Mouse (Mus musculus): ENCODE measurements around the gene Borcs8. TPM values are rescaled to one million over a fixed set of nuclear protein-coding genes. Genes with fewer than 3 reads are reported as not detected.
A peak's percentile ranks its signal among the peaks of the same experiment; 100 is the strongest.

Borcs8 gene
- polyA plus RNA-seq, 1 experiment from 2014 or later = 49.0 TPM

DNA sequence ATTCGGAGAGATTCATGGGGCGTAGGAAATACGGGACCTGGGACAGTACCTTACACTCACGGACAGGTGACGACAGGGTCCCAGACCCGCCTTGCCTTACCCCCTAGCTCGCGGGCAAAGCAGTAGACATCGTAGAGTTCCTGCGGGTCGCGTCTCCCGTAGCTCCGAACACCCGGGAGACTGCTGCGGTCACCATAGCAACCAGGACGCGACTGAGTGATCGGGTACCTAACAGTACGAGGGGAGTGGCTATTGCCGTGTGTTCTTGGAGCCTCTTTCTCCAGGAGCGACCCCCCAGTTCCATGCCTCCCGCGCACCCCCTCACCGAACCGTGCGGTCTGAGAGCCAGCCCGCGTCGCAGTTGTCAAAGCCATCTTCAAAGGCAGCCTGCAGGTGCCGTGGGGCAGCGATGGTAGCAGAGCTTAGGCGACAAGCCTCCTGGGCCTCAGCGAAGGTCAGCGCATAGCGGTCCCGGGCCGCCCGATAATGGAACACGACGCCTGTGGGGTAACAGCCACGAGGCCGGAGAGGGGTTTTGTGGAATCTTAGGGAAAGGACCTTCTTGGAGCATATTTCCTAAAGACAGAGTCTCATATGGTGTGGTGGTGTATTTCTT is 26.8 kb upstream of the Borcs8 start:
- H3K27ac ChIP-seq (ENCODE audit: low read depth, low read length) = no peak overlapping the region
- no peaks in the 10 kb centered on the region; the same call in 1 of the 2 replicates for H3K9me3 ChIP-seq (ENCODE audit: control insufficient read depth, low read length)
- H3K9ac ChIP-seq (ENCODE audit: low read depth, low read length) = no peak overlapping the region
- peak; percentile 39; the same call in 1 of the 2 replicates for ATAC-seq (ENCODE audit: low FRiP score)
- H3K4me2 ChIP-seq (replicated peaks; ENCODE audit: low read depth, low read length) = peak overlapping the region; percentile 5; the same call in 1 of the 2 replicates
- H3K27me3 ChIP-seq (ENCODE audit: control insufficient read depth, insufficient read depth, low read length) = peaks cover 49% of the 10 kb centered on the region
- H3K4me3 ChIP-seq (ENCODE audit: low read depth, low read length) = peak overlapping the region; percentile 6; the same call in 1 of the 2 replicates
- peaks cover 3% of the 10 kb centered on the region for H3K4me1 ChIP-seq (replicated peaks; ENCODE audit: control insufficient read depth, insufficient read depth, low read length)
- H3K36me3 ChIP-seq (ENCODE audit: control insufficient read depth, insufficient read depth, low read length) = peaks cover 13% of the 10 kb centered on the region
- 6% methylated on average over 43 of the region's 43 CpGs for WGBS
- peak; percentile 63 for DNase-seq (ENCODE audit: low spot score)

DNA sequence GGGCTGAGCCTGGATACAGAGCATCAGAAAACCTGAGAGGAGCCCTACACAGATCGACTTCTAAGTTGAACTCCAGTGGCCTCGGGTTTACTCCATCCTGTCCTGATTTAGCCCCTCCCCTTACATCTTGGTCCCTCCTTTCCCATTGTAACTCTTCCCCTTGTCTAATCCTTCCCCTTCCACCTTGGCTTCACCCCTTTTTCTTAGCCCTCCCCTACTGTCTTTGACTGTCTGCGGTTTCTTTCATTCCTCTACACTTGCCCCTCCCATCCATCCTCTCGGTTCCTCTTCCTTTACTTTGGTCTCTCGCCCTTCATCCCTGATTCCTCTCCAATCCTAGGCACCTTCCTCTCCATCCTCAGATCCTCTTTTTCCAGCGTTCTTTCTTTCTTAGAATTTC is 24.8 kb upstream of the Borcs8 start:
- DNase-seq (ENCODE audit: low spot score) (no peak), ATAC-seq (ENCODE audit: low FRiP score) (no peak)
- Histone ChIP-seq H3K36me3 (ENCODE audit: control insufficient read depth, insufficient read depth, low read length) (peaks cover 10% of the 10 kb centered on the region), H3K4me2 (replicated peaks; ENCODE audit: low read depth, low read length) (no peak overlapping the region), H3K9me3 (ENCODE audit: control insufficient read depth, low read length) (no peaks in the 10 kb centered on the region; the same call in 1 of the 2 replicates), H3K27me3 (ENCODE audit: control insufficient read depth, insufficient read depth, low read length) (peaks cover 49% of the 10 kb centered on the region), H3K4me1 (replicated peaks; ENCODE audit: control insufficient read depth, insufficient read depth, low read length) (peaks cover 4% of the 10 kb centered on the region), H3K4me3 (ENCODE audit: low read depth, low read length) (no peak overlapping the region), H3K27ac (ENCODE audit: low read depth, low read length) (no peak overlapping the region), H3K9ac (ENCODE audit: low read depth, low read length) (no peak overlapping the region)
- 23% methylated on average over 6 of the region's 6 CpGs for WGBS

DNA sequence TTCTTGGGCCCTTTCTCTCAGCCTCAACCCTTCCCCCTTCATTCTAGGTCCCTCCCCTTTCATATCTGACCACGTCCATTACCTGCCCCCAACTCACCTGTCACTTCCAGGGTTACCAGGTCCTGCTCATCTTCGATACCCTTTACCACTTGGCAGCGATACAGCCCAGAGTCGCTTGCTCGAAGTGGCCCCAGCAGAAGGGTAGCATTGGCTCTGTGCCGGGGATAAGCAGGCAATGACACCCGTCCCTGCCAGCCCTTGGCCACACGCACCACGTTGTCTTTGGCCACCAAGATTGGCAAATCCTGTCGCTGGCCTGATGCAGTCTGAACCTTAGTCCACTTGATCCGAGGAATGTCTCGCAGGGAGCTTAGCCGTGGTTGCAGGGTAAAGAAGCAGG is 24.4 kb upstream of the Borcs8 start:
- 73% methylated on average over 13 of the region's 13 CpGs for WGBS
- DNase-seq (ENCODE audit: low spot score) (no peak), ATAC-seq (ENCODE audit: low FRiP score) (no peak)
- Histone ChIP-seq H3K4me3 (ENCODE audit: low read depth, low read length) (no peak overlapping the region), H3K4me2 (replicated peaks; ENCODE audit: low read depth, low read length) (no peak overlapping the region), H3K36me3 (ENCODE audit: control insufficient read depth, insufficient read depth, low read length) (peaks cover 10% of the 10 kb centered on the region), H3K27ac (ENCODE audit: low read depth, low read length) (no peak overlapping the region), H3K9me3 (ENCODE audit: control insufficient read depth, low read length) (no peaks in the 10 kb centered on the region; the same call in 1 of the 2 replicates), H3K4me1 (replicated peaks; ENCODE audit: control insufficient read depth, insufficient read depth, low read length) (peaks cover 4% of the 10 kb centered on the region), H3K9ac (ENCODE audit: low read depth, low read length) (no peak overlapping the region), H3K27me3 (ENCODE audit: control insufficient read depth, insufficient read depth, low read length) (peaks cover 48% of the 10 kb centered on the region)

DNA sequence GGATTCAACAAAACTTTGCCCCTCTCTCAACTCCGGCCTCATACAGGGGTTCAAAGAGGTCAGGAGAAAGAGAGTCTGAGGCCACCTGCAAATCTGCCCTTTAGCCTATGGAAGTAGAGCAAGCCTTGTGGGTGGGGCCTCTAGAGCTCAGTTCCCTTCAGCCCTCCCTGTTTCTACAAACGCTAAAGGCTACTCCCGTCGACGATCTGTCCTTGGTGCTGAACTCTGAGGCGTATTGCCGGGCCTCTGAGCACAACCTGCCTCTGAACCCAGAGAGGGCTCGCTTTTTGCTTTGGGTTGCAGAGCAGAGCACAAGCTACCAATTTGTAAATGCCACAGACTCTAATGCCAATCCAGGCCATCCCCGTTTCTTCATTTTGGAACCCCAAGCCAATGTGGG is 21.7 kb upstream of the Borcs8 start:
- H3K4me1 ChIP-seq (replicated peaks; ENCODE audit: control insufficient read depth, insufficient read depth, low read length) = peaks cover 4% of the 10 kb centered on the region
- no peak overlapping the region for H3K27ac ChIP-seq (ENCODE audit: low read depth, low read length)
- H3K9ac ChIP-seq (ENCODE audit: low read depth, low read length) = no peak overlapping the region
- peaks cover 36% of the 10 kb centered on the region for H3K27me3 ChIP-seq (ENCODE audit: control insufficient read depth, insufficient read depth, low read length)
- 0 out of 2 replicates have a peak, but pooled peaks cover 2% of the 10 kb centered on the region for H3K36me3 ChIP-seq (ENCODE audit: control insufficient read depth, insufficient read depth, low read length)
- H3K4me2 ChIP-seq (replicated peaks; ENCODE audit: low read depth, low read length) = no peak overlapping the region
- ATAC-seq (ENCODE audit: low FRiP score) (no peak), DNase-seq (ENCODE audit: low spot score) (peak; percentile 56)
- no peaks in the 10 kb centered on the region; the same call in 1 of the 2 replicates for H3K9me3 ChIP-seq (ENCODE audit: control insufficient read depth, low read length)
- 10% methylated on average over 9 of the region's 9 CpGs for WGBS
- H3K4me3 ChIP-seq (ENCODE audit: low read depth, low read length) = no peak overlapping the region

DNA sequence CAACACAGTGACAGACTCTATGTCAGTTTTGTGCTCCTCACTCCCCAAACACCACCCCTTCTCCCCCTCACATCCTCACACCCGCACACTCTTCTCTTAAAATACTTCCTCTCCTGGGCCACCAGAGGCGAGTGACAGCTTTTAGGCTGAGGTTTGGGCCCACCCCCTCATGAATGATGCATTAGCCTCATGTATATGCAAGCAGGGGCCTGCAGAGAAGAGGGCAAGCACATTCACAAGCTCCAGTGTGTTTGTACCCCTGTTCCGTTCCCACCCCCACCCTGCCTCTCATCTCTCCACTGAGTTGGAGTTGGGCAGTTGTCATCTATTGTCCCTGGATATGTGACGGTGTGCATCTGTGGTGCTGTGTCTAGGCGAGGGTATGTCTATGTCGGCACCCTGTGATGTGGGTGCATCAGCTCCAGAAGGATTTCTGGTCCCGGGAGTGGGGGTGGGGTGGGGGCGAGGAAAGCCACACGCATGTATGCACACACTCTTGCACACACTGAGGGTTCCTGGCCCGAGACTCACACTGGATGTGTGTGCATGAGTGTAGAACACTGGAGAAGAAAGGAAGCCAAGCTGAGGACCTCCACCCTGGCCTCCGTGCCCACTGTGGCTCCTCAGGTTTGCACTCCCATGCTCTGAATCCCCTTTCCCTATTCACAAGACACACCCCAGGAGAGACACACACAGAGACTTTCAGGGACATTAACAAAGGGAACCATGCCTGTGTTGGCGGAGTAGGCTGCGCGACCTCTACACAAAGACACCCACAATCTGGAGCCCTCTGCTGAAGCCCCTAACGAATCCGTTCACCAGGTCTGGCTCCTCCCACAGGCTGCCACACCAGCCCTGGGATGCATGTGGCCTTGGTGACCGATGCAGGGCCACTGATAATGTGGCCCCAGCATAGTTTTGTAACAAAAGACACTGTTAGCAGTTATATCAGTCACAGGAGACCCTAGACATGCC is 20.3 kb upstream of the Borcs8 start:
- peak overlapping the region; percentile 71 for H3K4me2 ChIP-seq (replicated peaks; ENCODE audit: low read depth, low read length)
- WGBS = 7% methylated on average over 17 of the region's 17 CpGs
- peak overlapping the region; percentile 76 for H3K9ac ChIP-seq (ENCODE audit: low read depth, low read length)
- peaks cover 23% of the 10 kb centered on the region for H3K27me3 ChIP-seq (ENCODE audit: control insufficient read depth, insufficient read depth, low read length)
- ATAC-seq (ENCODE audit: low FRiP score) (peak; percentile 91), DNase-seq (ENCODE audit: low spot score) (peak; percentile 86)
- peak overlapping the region; percentile 96 for H3K27ac ChIP-seq (ENCODE audit: low read depth, low read length)
- H3K9me3 ChIP-seq (ENCODE audit: control insufficient read depth, low read length) = no peaks in the 10 kb centered on the region; the same call in 1 of the 2 replicates
- peaks cover 4% of the 10 kb centered on the region; the same call in 1 of the 2 replicates for H3K4me1 ChIP-seq (replicated peaks; ENCODE audit: control insufficient read depth, insufficient read depth, low read length)
- peak overlapping the region; percentile 50 for H3K4me3 ChIP-seq (ENCODE audit: low read depth, low read length)
- H3K36me3 ChIP-seq (ENCODE audit: control insufficient read depth, insufficient read depth, low read length) = 0 out of 2 replicates have a peak, but pooled peaks cover 2% of the 10 kb centered on the region

DNA sequence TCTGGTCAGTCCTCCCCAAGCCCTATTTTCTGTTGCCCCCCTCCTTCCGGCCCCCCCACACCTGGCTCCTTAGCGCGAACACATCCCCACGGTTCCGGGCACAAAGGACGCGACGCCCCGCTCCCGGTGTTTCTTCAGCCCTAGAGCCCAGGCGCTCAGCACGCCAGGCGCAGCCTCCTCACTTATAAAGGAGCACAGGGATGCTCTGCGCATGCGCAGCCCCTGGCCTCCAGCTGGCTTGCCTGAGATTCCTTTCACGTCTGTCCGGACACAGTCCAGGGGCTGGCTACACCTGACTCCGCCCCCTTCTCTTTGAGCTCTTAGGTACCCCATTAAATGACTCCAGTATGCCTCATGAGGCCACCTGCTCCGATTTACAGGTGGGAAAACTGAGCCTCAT is 18.6 kb upstream of the Borcs8 start, which contains the start of gene Ncan:
Gene Ncan (minus strand): TSS at position 207 of the 400 bp plus-strand sequence.
- H3K36me3 ChIP-seq (ENCODE audit: control insufficient read depth, insufficient read depth, low read length) = no peaks in the 10 kb centered on the region
- H3K4me3 ChIP-seq (ENCODE audit: low read depth, low read length) = peak within 1 kb of the TSS; percentile 50
- peak within 1 kb of the TSS; percentile 96 for H3K27ac ChIP-seq (ENCODE audit: low read depth, low read length)
- H3K27me3 ChIP-seq (ENCODE audit: control insufficient read depth, insufficient read depth, low read length) = peaks cover 9% of the 10 kb centered on the region
- WGBS = 1% methylated on average over 19 of the region's 19 CpGs
- H3K4me1 ChIP-seq (replicated peaks; ENCODE audit: control insufficient read depth, insufficient read depth, low read length) = peaks cover 4% of the 10 kb centered on the region; the same call in 1 of the 2 replicates
- H3K9me3 ChIP-seq (ENCODE audit: control insufficient read depth, low read length) = no peaks in the 10 kb centered on the region
- peak within 1 kb of the TSS; percentile 71 for H3K4me2 ChIP-seq (replicated peaks; ENCODE audit: low read depth, low read length)
- ATAC-seq (ENCODE audit: low FRiP score) (peak; percentile 67), DNase-seq (ENCODE audit: low spot score) (peak; percentile 94)
- peak within 1 kb of the TSS; percentile 76 for H3K9ac ChIP-seq (ENCODE audit: low read depth, low read length)

DNA sequence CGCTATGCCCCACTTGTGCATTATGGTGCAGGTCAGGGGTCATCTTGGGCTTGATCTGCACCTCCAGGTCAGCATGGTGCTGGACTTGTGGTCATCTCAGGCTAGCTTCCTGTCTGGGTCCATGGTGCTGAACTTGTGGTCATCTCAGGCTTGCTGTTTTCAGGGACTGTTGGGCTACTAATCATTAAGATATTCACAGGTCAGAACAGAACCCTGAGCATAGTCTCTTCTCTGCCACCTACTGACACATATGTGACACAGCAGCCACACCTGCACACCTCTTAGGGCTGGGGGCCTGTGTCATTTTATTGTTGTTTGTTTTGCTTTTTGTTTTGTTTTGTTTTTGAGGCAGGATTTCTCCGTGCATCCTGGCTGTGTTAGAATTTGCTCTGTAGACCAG is 16.4 kb upstream of the Borcs8 start:
- ATAC-seq (ENCODE audit: low FRiP score) (no peak), DNase-seq (ENCODE audit: low spot score) (no peak)
- H3K36me3 ChIP-seq (ENCODE audit: control insufficient read depth, insufficient read depth, low read length) = no peaks in the 10 kb centered on the region
- H3K4me2 ChIP-seq (replicated peaks; ENCODE audit: low read depth, low read length) = no peak overlapping the region
- H3K4me3 ChIP-seq (ENCODE audit: low read depth, low read length) = no peak overlapping the region
- 56% methylated on average over 2 of the region's 2 CpGs for WGBS
- no peaks in the 10 kb centered on the region for H3K27me3 ChIP-seq (ENCODE audit: control insufficient read depth, insufficient read depth, low read length)
- H3K9ac ChIP-seq (ENCODE audit: low read depth, low read length) = no peak overlapping the region
- H3K9me3 ChIP-seq (ENCODE audit: control insufficient read depth, low read length) = no peaks in the 10 kb centered on the region
- no peak overlapping the region for H3K27ac ChIP-seq (ENCODE audit: low read depth, low read length)
- no peaks in the 10 kb centered on the region for H3K4me1 ChIP-seq (replicated peaks; ENCODE audit: control insufficient read depth, insufficient read depth, low read length)

DNA sequence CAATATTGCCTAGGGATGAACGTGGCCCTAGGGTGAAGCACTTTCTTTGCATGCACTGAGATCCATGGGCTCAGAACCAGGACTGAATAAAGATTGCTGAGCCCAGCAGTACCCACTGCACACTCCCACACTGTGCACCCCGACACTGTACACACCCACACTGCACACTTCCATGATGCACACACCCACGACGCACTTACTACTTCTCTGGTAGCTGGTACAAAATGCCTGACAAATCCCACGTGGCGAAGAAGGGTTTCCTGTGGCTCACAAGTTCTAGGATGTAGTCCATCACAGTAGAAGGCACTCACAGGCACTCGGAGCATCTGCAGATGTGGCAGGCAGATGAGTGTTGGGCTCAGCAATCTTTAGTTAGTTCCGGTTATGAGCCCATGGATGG is 14.3 kb upstream of the Borcs8 start:
- Histone ChIP-seq H3K4me1 (replicated peaks; ENCODE audit: control insufficient read depth, insufficient read depth, low read length) (no peaks in the 10 kb centered on the region), H3K9ac (ENCODE audit: low read depth, low read length) (no peak overlapping the region), H3K27me3 (ENCODE audit: control insufficient read depth, insufficient read depth, low read length) (no peaks in the 10 kb centered on the region), H3K4me2 (replicated peaks; ENCODE audit: low read depth, low read length) (no peak overlapping the region), H3K27ac (ENCODE audit: low read depth, low read length) (no peak overlapping the region), H3K4me3 (ENCODE audit: low read depth, low read length) (no peak overlapping the region), H3K9me3 (ENCODE audit: control insufficient read depth, low read length) (no peaks in the 10 kb centered on the region), H3K36me3 (ENCODE audit: control insufficient read depth, insufficient read depth, low read length) (no peaks in the 10 kb centered on the region)
- 69% methylated on average over 8 of the region's 8 CpGs for WGBS
- no peak for DNase-seq (ENCODE audit: low spot score)
- no peak for ATAC-seq (ENCODE audit: low FRiP score)

Measured in hindbrain, embryonic 11.5 days (tissue).